In genomic region chr2:130450434-130450796, GRCm38 (mm10) we compare ENCODE assay signal across 8 mouse cellular contexts. TPM values are rescaled to one million over a fixed set of nuclear protein-coding genes. Genes with fewer than 3 reads are reported as not detected.
DNase-seq lines count a peak whose midpoint lies in the region; ATAC-seq and TF ChIP-seq lines count a peak whose summit lies in the region.

No protein-coding gene starts in this region.

- 0% methylated on average over 19 of the region's 47 CpGs for WGBS in heart, embryonic 16.5 days
- WGBS in liver, embryonic 15.5 days (ENCODE audit: insufficient replicate concordance), result under 1% methylated on average over 47 of the region's 47 CpGs
- under 1% methylated on average over 40 of the region's 47 CpGs for WGBS in neural tube, embryonic 13.5 days

- no peaks in the 10 kb centered on the region for H3K9me3 ChIP-seq in erythroblast, embryonic 14.5 days (ENCODE audit: control insufficient read depth, low read length)
- H3K9me3 ChIP-seq in heart, embryonic 16.5 days (replicated peaks; ENCODE audit: control insufficient read depth, low read length), result no peaks in the 10 kb centered on the region
- H3K9me3 ChIP-seq in liver, embryonic 15.5 days (replicated peaks), result no peaks in the 10 kb centered on the region
- H3K9me3 ChIP-seq in neural tube, embryonic 13.5 days, result no peaks in the 10 kb centered on the region

- H3K27ac ChIP-seq in heart, embryonic 16.5 days (ENCODE audit: low read length), result peak overlapping the region; percentile 76
- peak overlapping the region; percentile 90 for H3K27ac ChIP-seq in liver, embryonic 15.5 days (replicated peaks)
- H3K27ac ChIP-seq in neural tube, embryonic 13.5 days (replicated peaks), result peak overlapping the region; percentile 92

- peak overlapping the region; percentile 90 for H3ac ChIP-seq in C2C12 (ENCODE audit: control insufficient read depth, insufficient read length, low read depth)

- peak overlapping the region; percentile 89 for H3K9ac ChIP-seq in heart, embryonic 16.5 days (ENCODE audit: low read length)
- peak overlapping the region; percentile 91 for H3K9ac ChIP-seq in liver, embryonic 15.5 days
- peak overlapping the region; percentile 93 for H3K9ac ChIP-seq in neural tube, embryonic 13.5 days

- H3K4me3 ChIP-seq in C2C12 (ENCODE audit: insufficient read depth, poor library complexity, severe bottlenecking), result peak overlapping the region; percentile 85
- H3K4me3 ChIP-seq in erythroblast, embryonic 14.5 days (replicated peaks), result peak overlapping the region; percentile 95
- H3K4me3 ChIP-seq in heart, embryonic 16.5 days (ENCODE audit: low read length), result peak overlapping the region; percentile 84
- H3K4me3 ChIP-seq in liver, embryonic 15.5 days (replicated peaks), result peak overlapping the region; percentile 94
- H3K4me3 ChIP-seq in neural tube, embryonic 13.5 days, result peak overlapping the region; percentile 84

- H3K79me2 ChIP-seq in C2C12 (ENCODE audit: control insufficient read depth, insufficient read depth), result peaks cover 52% of the 10 kb centered on the region

- peaks cover 7% of the 10 kb centered on the region for H3K36me3 ChIP-seq in C2C12 (ENCODE audit: control insufficient read depth, insufficient read depth)
- peaks cover 9% of the 10 kb centered on the region for H3K36me3 ChIP-seq in erythroblast, embryonic 14.5 days (ENCODE audit: control insufficient read depth)
- no peaks in the 10 kb centered on the region for H3K36me3 ChIP-seq in heart, embryonic 16.5 days (ENCODE audit: control insufficient read depth, insufficient read depth)
- H3K36me3 ChIP-seq in liver, embryonic 15.5 days (replicated peaks), result no peaks in the 10 kb centered on the region
- peaks cover 6% of the 10 kb centered on the region; the same call in 1 of the 2 replicates for H3K36me3 ChIP-seq in neural tube, embryonic 13.5 days

- peak; percentile 84 for DNase-seq in adrenal gland, postnatal 10 days
- peak; percentile 64 to 86 for DNase-seq in kidney, postnatal 25 days
- DNase-seq in thymus, postnatal 10 days (ENCODE audit: low spot score in 2 of 2), result peak; percentile 56 to 59

- TF ChIP-seq CTCF in C2C12 (IDR thresholded peaks at IDR 0.05; ENCODE audit: control insufficient read depth, insufficient read depth, insufficient read length), result no peak

- peak overlapping the region; percentile 87 for H3K4me2 ChIP-seq in heart, embryonic 16.5 days (ENCODE audit: low read depth, low read length)
- peak overlapping the region; percentile 96 for H3K4me2 ChIP-seq in liver, embryonic 15.5 days
- H3K4me2 ChIP-seq in neural tube, embryonic 13.5 days, result peak overlapping the region; percentile 82

- no peaks in the 10 kb centered on the region for H3K27me3 ChIP-seq in C2C12 (ENCODE audit: control insufficient read depth, insufficient read depth, insufficient read length)
- H3K27me3 ChIP-seq in erythroblast, embryonic 14.5 days (ENCODE audit: control insufficient read depth), result peaks cover 20% of the 10 kb centered on the region
- H3K27me3 ChIP-seq in heart, embryonic 16.5 days (ENCODE audit: control insufficient read depth, insufficient read depth, low read length), result no peaks in the 10 kb centered on the region
- peaks cover 20% of the 10 kb centered on the region for H3K27me3 ChIP-seq in liver, embryonic 15.5 days
- peaks cover 14% of the 10 kb centered on the region for H3K27me3 ChIP-seq in neural tube, embryonic 13.5 days

- peak; percentile 86 for ATAC-seq in heart, embryonic 16.5 days (replicated peaks; ENCODE audit: extremely low read depth, insufficient read depth, low FRiP score)
- ATAC-seq in liver, embryonic 15.5 days (ENCODE audit: insufficient read depth), result peak; percentile 95
- peak; percentile 89 for ATAC-seq in neural tube, embryonic 13.5 days (ENCODE audit: low read depth)

- peaks cover 52% of the 10 kb centered on the region for H3K4me1 ChIP-seq in erythroblast, embryonic 14.5 days (ENCODE audit: control insufficient read depth)
- H3K4me1 ChIP-seq in heart, embryonic 16.5 days (ENCODE audit: control insufficient read depth, insufficient read depth, low read length), result peaks cover 25% of the 10 kb centered on the region
- peaks cover 52% of the 10 kb centered on the region for H3K4me1 ChIP-seq in liver, embryonic 15.5 days (replicated peaks)
- peaks cover 41% of the 10 kb centered on the region for H3K4me1 ChIP-seq in neural tube, embryonic 13.5 days (replicated peaks)

- H3K79me3 ChIP-seq in C2C12 (ENCODE audit: low read depth), result peaks cover 41% of the 10 kb centered on the region

TF ChIP-seq in C2C12, 6 proteins besides CTCF, POLR2A, EP300 and RAD21:
- no peak for TF ChIP-seq FOSL1 (IDR thresholded peaks at IDR 0.05; ENCODE audit: insufficient read depth, low read length, poor library complexity, severe bottlenecking)
- TF ChIP-seq MYOG (IDR thresholded peaks at IDR 0.05; ENCODE audit: control insufficient read depth, extremely low read depth, insufficient read length), result no peak
- TF ChIP-seq CEBPB (IDR thresholded peaks at IDR 0.05; ENCODE audit: low read depth), result no peak
- TF ChIP-seq USF1 (IDR thresholded peaks at IDR 0.05; ENCODE audit: low read depth), result no peak
- TF ChIP-seq MYOD1 (IDR thresholded peaks at IDR 0.05; ENCODE audit: control insufficient read depth, insufficient read length, low read depth), result no peak
- no peak for TF ChIP-seq MAX (IDR thresholded peaks at IDR 0.05)

RNA-seq across cellular contexts. Expression of gene Ptpra, which starts 0.3 kb away (rescaled TPM):
- 31.6 TPM for polyA plus RNA-seq in C2C12 (2012; fragmentation: generic; extraction: Trizol)
- total RNA-seq in adrenal gland, postnatal 10 days (2021), result 100 to 1,000 TPM in 1 of 2 experiments, 10 to 100 TPM in 1; 92.2 to 106 TPM
- polyA plus RNA-seq in erythroblast, embryonic 14.5 days (2012), result 1.2 and 1.9 TPM in 2 replicates
- polyA plus RNA-seq in heart, embryonic 16.5 days (2015; fragmentation: Nextera tagmentation; extraction: Ambion mirVana), result 70.5 and 71.8 TPM in 2 replicates
- 30.0 and 30.7 TPM in 2 replicates for polyA plus RNA-seq in liver, embryonic 15.5 days (2015; fragmentation: Nextera tagmentation; extraction: Ambion mirVana)
- 123 and 131 TPM in 2 replicates for polyA plus RNA-seq in neural tube, embryonic 13.5 days (2015; fragmentation: Nextera tagmentation; extraction: Ambion mirVana)

RNA-seq across cellular contexts. Expression of gene Pced1a, which starts 25.9 kb away (rescaled TPM):
- 15.4 TPM for polyA plus RNA-seq in C2C12 (2012; fragmentation: generic; extraction: Trizol)
- 10 to 100 TPM; 12.3 to 14.3 TPM for total RNA-seq in adrenal gland, postnatal 10 days (2021)
- 0.38 and 0.42 TPM in 2 replicates for polyA plus RNA-seq in erythroblast, embryonic 14.5 days (2012)
- 7.2 and 8.1 TPM in 2 replicates for polyA plus RNA-seq in heart, embryonic 16.5 days (2015; fragmentation: Nextera tagmentation; extraction: Ambion mirVana)
- 3.8 TPM in 2 replicates for polyA plus RNA-seq in liver, embryonic 15.5 days (2015; fragmentation: Nextera tagmentation; extraction: Ambion mirVana)
- polyA plus RNA-seq in neural tube, embryonic 13.5 days (2015; fragmentation: Nextera tagmentation; extraction: Ambion mirVana), result 10.2 and 11.7 TPM in 2 replicates

RNA-seq across cellular contexts. Expression of gene Vps16, which starts 26.3 kb away (rescaled TPM):
- 44.0 TPM for polyA plus RNA-seq in C2C12 (2012; fragmentation: generic; extraction: Trizol)
- 10 to 100 TPM; 57.5 to 58.1 TPM for total RNA-seq in adrenal gland, postnatal 10 days (2021)
- polyA plus RNA-seq in erythroblast, embryonic 14.5 days (2012), result 1.2 and 1.3 TPM in 2 replicates
- polyA plus RNA-seq in heart, embryonic 16.5 days (2015; fragmentation: Nextera tagmentation; extraction: Ambion mirVana), result 57.1 and 60.9 TPM in 2 replicates
- 35.0 and 43.4 TPM in 2 replicates for polyA plus RNA-seq in liver, embryonic 15.5 days (2015; fragmentation: Nextera tagmentation; extraction: Ambion mirVana)
- 98.2 and 103 TPM in 2 replicates for polyA plus RNA-seq in neural tube, embryonic 13.5 days (2015; fragmentation: Nextera tagmentation; extraction: Ambion mirVana)

RNA-seq across cellular contexts. Expression of gene Tmem239, which starts 44.1 kb away (rescaled TPM):
- polyA plus RNA-seq in C2C12 (2012; fragmentation: generic; extraction: Trizol), result 0.02 TPM
- not detected for total RNA-seq in adrenal gland, postnatal 10 days (2021)
- not detected in 2 replicates for polyA plus RNA-seq in erythroblast, embryonic 14.5 days (2012)
- polyA plus RNA-seq in heart, embryonic 16.5 days (2015; fragmentation: Nextera tagmentation; extraction: Ambion mirVana), result 0.11 TPM in 1 of 2 replicates, not detected in the other
- not detected in 2 replicates for polyA plus RNA-seq in liver, embryonic 15.5 days (2015; fragmentation: Nextera tagmentation; extraction: Ambion mirVana)
- 0.29 TPM in 1 of 2 replicates, not detected in the other for polyA plus RNA-seq in neural tube, embryonic 13.5 days (2015; fragmentation: Nextera tagmentation; extraction: Ambion mirVana)

RNA-seq across cellular contexts. Expression of gene 1700020A23Rik, which starts 45.4 kb away (rescaled TPM):
- polyA plus RNA-seq in C2C12 (2012; fragmentation: generic; extraction: Trizol), result not detected
- total RNA-seq in adrenal gland, postnatal 10 days (2021), result not detected
- polyA plus RNA-seq in erythroblast, embryonic 14.5 days (2012), result not detected in 2 replicates
- polyA plus RNA-seq in heart, embryonic 16.5 days (2015; fragmentation: Nextera tagmentation; extraction: Ambion mirVana), result not detected in 2 replicates
- not detected in 2 replicates for polyA plus RNA-seq in liver, embryonic 15.5 days (2015; fragmentation: Nextera tagmentation; extraction: Ambion mirVana)
- polyA plus RNA-seq in neural tube, embryonic 13.5 days (2015; fragmentation: Nextera tagmentation; extraction: Ambion mirVana), result not detected in 2 replicates

Comparison
In these comparisons a context has a peak if more than half of its experiments do, and no peak if none do; other contexts are left out.
1. Peak in every context shown above with its lines: DNase-seq, ATAC-seq, H3K4me3 ChIP-seq and H3K27ac ChIP-seq.
2. RNA of gene Ptpra, which starts 0.3 kb away (polyA plus RNA-seq): 123 to 131 TPM in neural tube, embryonic 13.5 days, 70.5 to 71.8 TPM in heart, embryonic 16.5 days, 31.6 TPM in C2C12 (single experiment) and 30.0 to 30.7 TPM in liver, embryonic 15.5 days; 1.2 to 1.9 TPM in erythroblast, embryonic 14.5 days; every median in the first group is over 10 times any median in the second.
3. RNA of gene Vps16, which starts 26.3 kb away (polyA plus RNA-seq): 98.2 to 103 TPM in neural tube, embryonic 13.5 days, 57.1 to 60.9 TPM in heart, embryonic 16.5 days, 44.0 TPM in C2C12 (single experiment) and 35.0 to 43.4 TPM in liver, embryonic 15.5 days; 1.2 to 1.3 TPM in erythroblast, embryonic 14.5 days; every median in the first group is over 10 times any median in the second.